Comparison of ENCODE assay signal across 11 mouse cellular contexts in genomic region chr6:116670144-116670543, GRCm38 (mm10). TPM values are rescaled to one million over a fixed set of nuclear protein-coding genes. Genes with fewer than 3 reads are reported as not detected.
DNase-seq lines count a peak whose midpoint lies in the region; ATAC-seq and TF ChIP-seq lines count a peak whose summit lies in the region.
"Had no signal": no experiment of that assay in that cellular context is flagged by ENCODE, and none has a peak within 500 bp of the region (broad histone marks: within the 10 kb centered on the region; RNA-seq: fewer than 3 reads in every experiment).

No protein-coding gene starts in this region.

- TF ChIP-seq POLR2A in CH12.LX (IDR thresholded peaks at IDR 0.05; ENCODE audit: low read depth, low read length), result no peak

- H3K4me2 ChIP-seq in CH12.LX (ENCODE audit: insufficient read depth, low read depth, poor library complexity, severe bottlenecking), result peak overlapping the region; percentile 89
- no peak overlapping the region for H3K4me2 ChIP-seq in limb, embryonic 13.5 days (replicated peaks)
- H3K4me2 ChIP-seq: limb, embryonic 15.5 days had no signal

- dilution Hi-C loops in CH12.LX (cut with MboI; ENCODE audit: extremely low pct_ligation_motif_present, extremely low pct_unique_long_range_greater_than_20kb, low sequenced_read_pairs), result no loop called here

- whole genome bisulfite sequencing in embryonic facial prominence, embryonic 10.5 days, result 24% methylated on average over 6 of the region's 6 CpGs
- WGBS in limb, embryonic 13.5 days, result 53% methylated on average over 6 of the region's 6 CpGs

- H3K4me3 ChIP-seq in CH12.LX (replicated peaks in 1 of 3; ENCODE audit: low read depth in 2 of 3, low read length in 2 of 3, poor library complexity in 1 of 3), result peak overlapping the region; percentile 82 to 94 (median 85)
- peak overlapping the region; percentile 19 for H3K4me3 ChIP-seq in embryonic facial prominence, embryonic 10.5 days
- no peak overlapping the region for H3K4me3 ChIP-seq in limb, embryonic 13.5 days
- H3K4me3 ChIP-seq: limb, embryonic 15.5 days had no signal

- H3K36me3 ChIP-seq in CH12.LX (replicated peaks in 1 of 2; ENCODE audit: control insufficient read depth in 1 of 2, insufficient read depth in 1 of 2, low read length in 1 of 2), result peaks cover 4 to 24% of the 10 kb centered on the region in 2 experiments
- no peaks in the 10 kb centered on the region for H3K36me3 ChIP-seq in embryonic facial prominence, embryonic 10.5 days (replicated peaks)
- H3K36me3 ChIP-seq in limb, embryonic 13.5 days, result no peaks in the 10 kb centered on the region
- H3K36me3 ChIP-seq: limb, embryonic 15.5 days had no signal

- peaks cover 61% of the 10 kb centered on the region for H3K79me2 ChIP-seq in CH12.LX (replicated peaks; ENCODE audit: control insufficient read depth, extremely low read depth, insufficient read depth, poor library complexity, severe bottlenecking)

- H3K4me1 ChIP-seq in CH12.LX (ENCODE audit: control insufficient read depth in 1 of 2, insufficient read depth in 2 of 2), result peaks cover 24 to 67% of the 10 kb centered on the region in 2 experiments
- peaks cover 77% of the 10 kb centered on the region for H3K4me1 ChIP-seq in embryonic facial prominence, embryonic 10.5 days
- H3K4me1 ChIP-seq in limb, embryonic 13.5 days, result peaks cover 37% of the 10 kb centered on the region

- no peaks in the 10 kb centered on the region for H3K9me3 ChIP-seq in CH12.LX (replicated peaks; ENCODE audit: low read length)
- no peaks in the 10 kb centered on the region for H3K9me3 ChIP-seq in embryonic facial prominence, embryonic 10.5 days
- no peaks in the 10 kb centered on the region for H3K9me3 ChIP-seq in limb, embryonic 13.5 days
- H3K9me3 ChIP-seq: limb, embryonic 15.5 days had no signal

- H3K27me3 ChIP-seq in CH12.LX (replicated peaks), result no peaks in the 10 kb centered on the region
- peaks cover 39% of the 10 kb centered on the region for H3K27me3 ChIP-seq in embryonic facial prominence, embryonic 10.5 days (replicated peaks; ENCODE audit: low read depth, poor library complexity, severe bottlenecking)
- H3K27me3 ChIP-seq in limb, embryonic 13.5 days, result peaks cover 24% of the 10 kb centered on the region

- peak overlapping the region; percentile 94 for H3K27ac ChIP-seq in CH12.LX (ENCODE audit: insufficient read depth, low read depth)
- H3K27ac ChIP-seq in embryonic facial prominence, embryonic 10.5 days (replicated peaks), result peak overlapping the region; percentile 68
- H3K27ac ChIP-seq in limb, embryonic 13.5 days, result no peak overlapping the region
- H3K27ac ChIP-seq: limb, embryonic 15.5 days had no signal

- in situ Hi-C loops in CH12.LX (cut with MboI; ENCODE audit: low pct_ligation_motif_present, low pct_unique_long_range_greater_than_20kb, low sequenced_read_pairs), result no loop called here

- TF ChIP-seq RAD21 in CH12.LX (IDR thresholded peaks at IDR 0.05; ENCODE audit: low read depth, low read length), result peak; percentile 9

- TF ChIP-seq EP300 in CH12.LX (IDR thresholded peaks at IDR 0.05; ENCODE audit: low read length), result peak; percentile 18; the same call in 1 of the 2 replicates

- peak; percentile 91 for DNase-seq in heart, adult 11 months
- DNase-seq in heart, postnatal 4 days, result no peak
- no peak for DNase-seq in CH12.LX (ENCODE audit: extremely low read depth)
- DNase-seq in embryonic facial prominence, embryonic 10.5 days (ENCODE audit: low spot score), result peak; percentile 41
- DNase-seq in urinary bladder, postnatal 10 days (ENCODE audit: low spot score), result no peak
- DNase-seq in thymus, postnatal 14 days, result no peak
- no peak for DNase-seq in layer of hippocampus, adult 8-10 months (ENCODE audit: low spot score in 2 of 2)

- ATAC-seq in limb, embryonic 13.5 days (ENCODE audit: low FRiP score, low read depth), result no peak

- TF ChIP-seq CTCF in CH12.LX (conservative IDR thresholded peaks at IDR 0.05 in 1 of 2, IDR thresholded peaks at IDR 0.05 in 1 of 2; ENCODE audit: low read depth in 2 of 2, low read length in 2 of 2), result peak in 1 of 2 experiments; percentile 42; a peak in 2 of 4 replicates

- peak overlapping the region; percentile 83 for H3K9ac ChIP-seq in CH12.LX (ENCODE audit: insufficient read depth, low read depth)
- H3K9ac ChIP-seq in limb, embryonic 13.5 days, result 0 out of 2 replicates have a peak overlapping the region, but pooled peaks have one; percentile 13
- H3K9ac ChIP-seq: limb, embryonic 15.5 days had no signal

TF ChIP-seq in CH12.LX, 34 proteins besides CTCF, POLR2A, EP300 and RAD21:
- TF ChIP-seq MAZ (IDR thresholded peaks at IDR 0.05; ENCODE audit: low read depth, low read length) (0 out of 2 replicates have a peak, but pooled peaks have one; percentile 24), UBTF (IDR thresholded peaks at IDR 0.05; ENCODE audit: low read depth, low read length) (peak; percentile 13; the same call in 1 of the 2 replicates), ETS1 (conservative IDR thresholded peaks at IDR 0.05; ENCODE audit: low read depth, low read length) (0 out of 2 replicates have a peak, but pooled peaks have one; percentile 6), JUN (IDR thresholded peaks at IDR 0.05; ENCODE audit: insufficient read depth, low read depth, low read length) (no peak), NRF1 (IDR thresholded peaks at IDR 0.05; ENCODE audit: low read depth, low read length) (no peak), POLR2AphosphoS2 (IDR thresholded peaks at IDR 0.05; ENCODE audit: low read depth, low read length) (0 out of 2 replicates have a peak, but pooled peaks have one; percentile 9), ZC3H11A (IDR thresholded peaks at IDR 0.05; ENCODE audit: low read depth, low read length) (no peak), NELFE (IDR thresholded peaks at IDR 0.05; ENCODE audit: low read depth, low read length) (0 out of 2 replicates have a peak, but pooled peaks have one; percentile 2), MXI1 (IDR thresholded peaks at IDR 0.05; ENCODE audit: low read depth, low read length) (peak; percentile 30; the same call in 1 of the 2 replicates), SMC3 (IDR thresholded peaks at IDR 0.05; ENCODE audit: low read depth, low read length) (0 out of 2 replicates have a peak, but pooled peaks have one; percentile 4), KAT2A (IDR thresholded peaks at IDR 0.05; ENCODE audit: insufficient replicate concordance, low read length) (no peak), MAFK (IDR thresholded peaks at IDR 0.05; ENCODE audit: insufficient replicate concordance, low read length) (peak; percentile 65; the same call in 1 of the 2 replicates), CHD1 (IDR thresholded peaks at IDR 0.05; ENCODE audit: low read depth, low read length) (peak; percentile 70; the same call in 1 of the 2 replicates), SIN3A (IDR thresholded peaks at IDR 0.05; ENCODE audit: low read length) (no peak)

RNA-seq across cellular contexts. Expression of gene Rassf4, which starts 3.6 kb away (rescaled TPM):
- total RNA-seq in heart, postnatal 4 days (2021), result 1 to 10 TPM; 5.4 to 6.3 TPM
- total RNA-seq in CH12.LX (2012; rRNA removed) (29.0 and 32.3 TPM in 2 replicates), CH12.LX (2014; rRNA removed) (13.5 and 17.3 TPM in 2 replicates)
- 69.0 and 74.9 TPM in 2 replicates for polyA plus RNA-seq in CH12.LX (2012; ENCODE audit: insufficient read length, low read depth)
- 12.8 and 19.0 TPM in 2 replicates for polyA plus RNA-seq in embryonic facial prominence, embryonic 10.5 days (2016; fragmentation: Nextera tagmentation; extraction: Ambion mirVana)
- polyA plus RNA-seq in limb, embryonic 13.5 days (2015; fragmentation: Nextera tagmentation; extraction: Ambion mirVana), result 10.6 and 10.7 TPM in 2 replicates
- 1 to 10 TPM; 4.7 to 7.3 (median 5.0) TPM for total RNA-seq in layer of hippocampus, adult 8-10 months (2022)

RNA-seq across cellular contexts. Expression of gene Depp1, which starts 19.7 kb away (rescaled TPM):
- total RNA-seq in heart, postnatal 4 days (2021), result 10 to 100 TPM; 36.8 to 42.9 TPM
- total RNA-seq in CH12.LX (2012; rRNA removed) (0.13 and 0.34 TPM in 2 replicates), CH12.LX (2014; rRNA removed) (not detected in 2 replicates)
- 0.31 and 0.47 TPM in 2 replicates for polyA plus RNA-seq in CH12.LX (2012; ENCODE audit: insufficient read length, low read depth)
- polyA plus RNA-seq in embryonic facial prominence, embryonic 10.5 days (2016; fragmentation: Nextera tagmentation; extraction: Ambion mirVana), result 16.5 and 20.6 TPM in 2 replicates
- polyA plus RNA-seq in limb, embryonic 13.5 days (2015; fragmentation: Nextera tagmentation; extraction: Ambion mirVana), result 18.8 and 22.8 TPM in 2 replicates
- total RNA-seq in layer of hippocampus, adult 8-10 months (2022), result 1 to 10 TPM in 3 of 4 experiments, under 1 TPM in 1; 0.94 to 2.9 (median 1.9) TPM
- total RNA-seq: MEL; neutrophil, adult 5-6 weeks had no signal

RNA-seq across cellular contexts. Expression of gene Zfp422, which starts 41.3 kb away (rescaled TPM):
- total RNA-seq in heart, postnatal 4 days (2021), result 10 to 100 TPM; 36.7 to 43.5 TPM
- total RNA-seq in CH12.LX (2012; rRNA removed) (11.9 and 13.0 TPM in 2 replicates), CH12.LX (2014; rRNA removed) (25.9 and 33.4 TPM in 2 replicates)
- 31.1 and 33.2 TPM in 2 replicates for polyA plus RNA-seq in CH12.LX (2012; ENCODE audit: insufficient read length, low read depth)
- 267 TPM in 2 replicates for polyA plus RNA-seq in embryonic facial prominence, embryonic 10.5 days (2016; fragmentation: Nextera tagmentation; extraction: Ambion mirVana)
- polyA plus RNA-seq in limb, embryonic 13.5 days (2015; fragmentation: Nextera tagmentation; extraction: Ambion mirVana), result 222 and 228 TPM in 2 replicates
- total RNA-seq in layer of hippocampus, adult 8-10 months (2022), result 10 to 100 TPM; 19.8 to 22.8 (median 20.4) TPM
- total RNA-seq: MEL had no signal

RNA-seq across cellular contexts. Expression of gene Tmem72, which starts 46.6 kb away (rescaled TPM):
- total RNA-seq in heart, postnatal 4 days (2021), result under 1 TPM; 0.17 to 0.29 TPM
- total RNA-seq in CH12.LX (2012; rRNA removed) (0.04 TPM in 2 replicates), CH12.LX (2014; rRNA removed) (0.01 TPM in 2 replicates)
- polyA plus RNA-seq in CH12.LX (2012; ENCODE audit: insufficient read length, low read depth), result 0.01 TPM in 2 replicates
- 0.04 and 0.06 TPM in 2 replicates for polyA plus RNA-seq in embryonic facial prominence, embryonic 10.5 days (2016; fragmentation: Nextera tagmentation; extraction: Ambion mirVana)
- 0.08 and 0.09 TPM in 2 replicates for polyA plus RNA-seq in limb, embryonic 13.5 days (2015; fragmentation: Nextera tagmentation; extraction: Ambion mirVana)
- total RNA-seq in layer of hippocampus, adult 8-10 months (2022), result under 1 TPM; 0.53 to 0.82 (median 0.66) TPM

Comparison
In these comparisons a context has a peak if more than half of its experiments do, and no peak if none do; other contexts are left out.
1. DNase-seq: peak in heart, adult 11 months (single experiment) and embryonic facial prominence, embryonic 10.5 days (single experiment); none in heart, postnatal 4 days (single experiment), CH12.LX (single experiment), urinary bladder, postnatal 10 days (single experiment), thymus, postnatal 14 days (single experiment) and layer of hippocampus, adult 8-10 months (0 of 2).
2. RNA of gene Depp1, which starts 19.7 kb away (total RNA-seq): 36.8 to 42.9 TPM in heart, postnatal 4 days; 0.94 to 2.9 TPM in layer of hippocampus, adult 8-10 months and 0.13 to 0.34 TPM in CH12.LX; every median in the first group is over 4 times any median in the second.